Mouse (Mus musculus): ENCODE results near the gene Klhl35. TPM values are rescaled to one million over a fixed set of nuclear protein-coding genes. Genes with fewer than 3 reads are reported as not detected.

The Klhl35 gene
- polyA plus RNA-seq, 1 experiment from 2014 or later, result 0.63 TPM

- Histone ChIP-seq H3K27me3 (ENCODE audit: control insufficient read depth, insufficient read depth, low read length) (no peaks in the 10 kb centered on the region), H3K27ac (ENCODE audit: low read length) (no peak overlapping the region), H3K9ac (ENCODE audit: low read length) (no peak overlapping the region), H3K9me3 (replicated peaks; ENCODE audit: control insufficient read depth, low read length) (no peaks in the 10 kb centered on the region), H3K4me2 (ENCODE audit: low read depth, low read length) (no peak overlapping the region), H3K4me3 (ENCODE audit: low read length) (no peak overlapping the region), H3K4me1 (ENCODE audit: control insufficient read depth, insufficient read depth, low read length) (no peaks in the 10 kb centered on the region), H3K36me3 (ENCODE audit: control insufficient read depth, insufficient read depth) (peaks cover 12% of the 10 kb centered on the region)
- WGBS, result 87% methylated on average over 15 of the region's 15 CpGs
- no peak for ATAC-seq (replicated peaks; ENCODE audit: extremely low read depth, insufficient read depth, low FRiP score)
These were observed 5.7 kb upstream of the Klhl35 start for GRCm38 (mm10) chr7:99459888-99460652.

DNA sequence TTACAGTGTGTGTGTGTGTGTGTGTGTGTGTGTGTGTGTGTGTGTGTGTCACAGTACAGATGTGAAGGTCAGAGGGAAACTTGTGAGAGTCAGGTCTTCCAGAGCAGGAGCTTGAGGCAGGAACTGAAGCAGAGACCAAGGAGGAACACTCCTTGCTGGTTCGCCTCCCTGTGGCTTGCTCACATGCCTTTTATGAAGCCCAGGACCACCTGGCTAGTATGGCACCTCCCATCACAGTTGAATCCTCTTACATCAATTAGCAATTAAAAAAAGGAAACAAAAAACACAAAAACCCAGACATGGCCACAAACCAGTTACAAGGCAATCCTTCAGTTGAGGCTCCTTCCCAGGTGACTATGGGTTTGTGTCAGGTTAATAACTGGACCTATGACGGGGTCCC is 2.7 kb upstream of the Klhl35 start:
- H3K36me3 ChIP-seq (ENCODE audit: control insufficient read depth, insufficient read depth), result peaks cover 12% of the 10 kb centered on the region
- H3K9me3 ChIP-seq (replicated peaks; ENCODE audit: control insufficient read depth, low read length), result no peaks in the 10 kb centered on the region
- no peak for ATAC-seq (replicated peaks; ENCODE audit: extremely low read depth, insufficient read depth, low FRiP score)
- no peaks in the 10 kb centered on the region for H3K27me3 ChIP-seq (ENCODE audit: control insufficient read depth, insufficient read depth, low read length)
- H3K4me3 ChIP-seq (ENCODE audit: low read length), result no peak overlapping the region
- no peak overlapping the region for H3K27ac ChIP-seq (ENCODE audit: low read length)
- 73% methylated on average over 2 of the region's 2 CpGs for WGBS
- peaks cover 24% of the 10 kb centered on the region for H3K4me1 ChIP-seq (ENCODE audit: control insufficient read depth, insufficient read depth, low read length)
- no peak overlapping the region for H3K4me2 ChIP-seq (ENCODE audit: low read depth, low read length)
- H3K9ac ChIP-seq (ENCODE audit: low read length), result no peak overlapping the region

DNA sequence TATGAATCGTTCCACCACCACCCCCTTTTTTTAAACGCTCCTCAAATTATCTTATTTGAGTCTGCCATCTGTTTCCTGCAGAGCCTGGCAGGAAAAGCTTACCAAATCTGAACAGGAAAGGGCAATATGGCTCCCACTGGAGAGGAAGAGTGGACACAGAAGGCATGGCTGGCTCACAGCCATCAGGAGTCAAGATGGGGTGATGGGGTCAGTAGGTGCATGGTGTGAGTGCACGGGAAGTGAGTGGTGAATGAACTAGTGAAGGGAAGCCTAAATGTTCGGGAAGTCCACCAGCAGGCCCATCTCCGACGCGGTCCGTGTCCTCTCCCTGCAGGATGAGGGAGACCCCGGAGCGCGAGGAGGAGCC is 2.1 kb downstream of the Klhl35 start:
- peak; percentile 23 for ATAC-seq (replicated peaks; ENCODE audit: extremely low read depth, insufficient read depth, low FRiP score)
- Histone ChIP-seq H3K4me2 (ENCODE audit: low read depth, low read length) (peak overlapping the region; percentile 72), H3K9ac (ENCODE audit: low read length) (peak overlapping the region; percentile 76), H3K9me3 (replicated peaks; ENCODE audit: control insufficient read depth, low read length) (no peaks in the 10 kb centered on the region), H3K4me3 (ENCODE audit: low read length) (peak overlapping the region; percentile 51), H3K36me3 (ENCODE audit: control insufficient read depth, insufficient read depth) (peaks cover 4% of the 10 kb centered on the region), H3K4me1 (ENCODE audit: control insufficient read depth, insufficient read depth, low read length) (peaks cover 31% of the 10 kb centered on the region), H3K27me3 (ENCODE audit: control insufficient read depth, insufficient read depth, low read length) (no peaks in the 10 kb centered on the region), H3K27ac (ENCODE audit: low read length) (peak overlapping the region; percentile 80)
- 15% methylated on average over 11 of the region's 11 CpGs for WGBS

DNA sequence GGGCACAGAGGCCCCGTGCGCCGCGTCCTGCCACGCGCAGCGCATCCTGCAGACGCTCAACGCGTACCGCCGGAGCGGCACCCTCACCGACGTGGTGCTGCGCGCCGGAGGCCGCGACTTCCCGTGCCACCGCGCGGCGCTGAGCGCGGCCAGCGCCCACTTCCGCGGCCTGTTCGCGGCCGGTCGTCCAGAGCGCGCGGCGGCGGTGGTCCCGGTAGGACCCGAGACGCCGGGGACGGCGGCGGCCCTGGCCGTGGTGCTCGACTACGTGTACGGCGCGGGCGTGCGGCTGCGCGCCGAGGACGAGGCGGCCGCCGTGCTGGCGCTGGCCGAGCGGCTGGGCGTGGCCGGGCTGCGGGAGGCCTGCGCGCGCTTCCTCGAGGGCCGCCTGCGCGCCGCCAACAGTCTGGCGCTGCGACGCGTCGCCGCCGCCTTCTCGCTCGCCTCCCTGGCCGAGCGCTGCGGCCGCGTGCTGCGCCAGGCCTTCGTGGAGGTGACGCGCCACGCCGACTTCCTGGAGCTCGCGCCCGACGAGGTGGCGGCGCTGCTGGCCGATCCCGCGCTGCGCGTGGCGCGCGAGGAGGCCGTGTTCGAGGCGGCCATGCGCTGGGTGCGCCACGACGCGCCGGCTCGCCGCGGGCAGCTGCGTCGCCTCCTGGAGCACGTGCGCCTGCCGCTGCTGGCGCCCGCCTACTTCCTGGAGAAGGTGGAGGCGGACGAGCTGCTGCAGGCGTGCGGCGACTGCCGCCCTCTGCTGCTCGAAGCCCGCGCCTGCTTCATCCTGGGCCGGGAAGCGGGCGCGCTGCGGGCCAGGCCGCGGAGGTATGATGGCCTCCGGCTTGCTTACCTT is 2.7 kb downstream of the Klhl35 start:
- Histone ChIP-seq H3K4me1 (ENCODE audit: control insufficient read depth, insufficient read depth, low read length) (peaks cover 31% of the 10 kb centered on the region), H3K27me3 (ENCODE audit: control insufficient read depth, insufficient read depth, low read length) (no peaks in the 10 kb centered on the region)

DNA sequence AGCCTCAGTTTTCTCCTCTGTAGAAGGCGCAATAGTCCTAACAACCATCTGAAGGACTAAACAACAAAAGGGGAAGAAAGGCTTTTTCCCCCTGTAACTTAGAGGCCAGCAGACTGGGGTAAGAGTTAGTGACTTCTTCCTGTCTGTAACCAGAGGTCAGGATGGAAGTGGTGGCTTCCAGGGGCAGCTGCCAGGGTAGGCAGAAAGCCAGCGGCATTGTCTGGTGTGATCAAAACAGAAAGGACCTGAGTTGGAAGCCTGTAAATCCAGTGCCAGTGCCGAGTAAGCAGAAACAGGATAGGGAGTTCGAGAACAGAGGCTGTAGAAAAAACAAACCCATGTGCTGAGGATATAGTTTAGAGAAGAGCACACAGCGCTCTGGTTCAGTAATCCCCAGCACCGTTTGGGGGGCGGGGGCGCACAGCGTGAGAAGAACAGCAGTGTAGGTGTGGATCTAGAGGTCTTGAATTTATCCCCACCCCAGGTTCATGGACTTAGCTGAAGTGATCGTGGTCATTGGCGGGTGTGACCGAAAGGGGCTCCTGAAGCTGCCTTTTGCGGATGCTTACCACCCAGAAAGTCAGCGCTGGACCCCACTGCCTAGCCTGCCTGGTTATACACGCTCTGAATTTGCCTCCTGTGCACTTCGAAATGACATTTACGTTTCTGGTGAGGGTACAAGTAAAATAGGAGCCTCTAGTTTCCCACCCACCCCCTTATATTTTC is 4.0 kb downstream of the Klhl35 start:
- no peak for ATAC-seq (replicated peaks; ENCODE audit: extremely low read depth, insufficient read depth, low FRiP score)
- 77% methylated on average over 17 of the region's 17 CpGs for WGBS
- Histone ChIP-seq H3K9ac (ENCODE audit: low read length) (no peak overlapping the region), H3K27ac (ENCODE audit: low read length) (peak overlapping the region; percentile 80), H3K9me3 (replicated peaks; ENCODE audit: control insufficient read depth, low read length) (no peaks in the 10 kb centered on the region), H3K4me2 (ENCODE audit: low read depth, low read length) (no peak overlapping the region), H3K4me3 (ENCODE audit: low read length) (no peak overlapping the region), H3K36me3 (ENCODE audit: control insufficient read depth, insufficient read depth) (peaks cover 12% of the 10 kb centered on the region), H3K27me3 (ENCODE audit: control insufficient read depth, insufficient read depth, low read length) (no peaks in the 10 kb centered on the region), H3K4me1 (ENCODE audit: control insufficient read depth, insufficient read depth, low read length) (peaks cover 38% of the 10 kb centered on the region)

More for the DNA sequence above, 2.7 kb downstream of the Klhl35 start:
- H3K9me3 ChIP-seq (replicated peaks; ENCODE audit: control insufficient read depth, low read length), result no peaks in the 10 kb centered on the region
- peak overlapping the region; percentile 76 for H3K9ac ChIP-seq (ENCODE audit: low read length)
- peaks cover 10% of the 10 kb centered on the region for H3K36me3 ChIP-seq (ENCODE audit: control insufficient read depth, insufficient read depth)
- peak overlapping the region; percentile 72 for H3K4me2 ChIP-seq (ENCODE audit: low read depth, low read length)
- 2% methylated on average over 116 of the region's 145 CpGs for WGBS
- H3K4me3 ChIP-seq (ENCODE audit: low read length), result peak overlapping the region; percentile 51
- peak; percentile 73 for ATAC-seq (replicated peaks; ENCODE audit: extremely low read depth, insufficient read depth, low FRiP score)
- H3K27ac ChIP-seq (ENCODE audit: low read length), result peak overlapping the region; percentile 80

DNA sequence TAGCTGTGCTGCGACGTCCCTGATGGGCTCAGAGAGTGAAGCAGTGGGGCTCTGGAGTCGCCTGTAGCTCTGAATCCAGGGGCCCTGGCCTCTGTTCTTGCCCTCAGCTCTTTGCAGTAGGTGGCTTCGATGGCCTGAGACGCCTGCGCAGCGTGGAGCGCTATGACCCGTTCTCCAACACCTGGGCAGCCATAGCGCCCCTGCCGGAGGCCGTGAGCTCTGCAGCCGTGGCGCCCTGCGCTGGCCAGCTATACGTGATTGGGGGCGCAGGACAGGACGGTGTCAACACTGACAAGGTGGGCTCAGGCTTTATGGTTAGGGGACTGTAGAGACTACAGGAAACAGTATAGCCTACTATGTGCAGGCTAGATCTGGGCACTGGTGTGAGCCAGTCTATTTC is 5.8 kb downstream of the Klhl35 start:
- peaks cover 13% of the 10 kb centered on the region for H3K36me3 ChIP-seq (ENCODE audit: control insufficient read depth, insufficient read depth)
- H3K4me2 ChIP-seq (ENCODE audit: low read depth, low read length), result no peak overlapping the region
- H3K4me3 ChIP-seq (ENCODE audit: low read length), result no peak overlapping the region
- H3K4me1 ChIP-seq (ENCODE audit: control insufficient read depth, insufficient read depth, low read length), result peaks cover 30% of the 10 kb centered on the region
- no peaks in the 10 kb centered on the region for H3K9me3 ChIP-seq (replicated peaks; ENCODE audit: control insufficient read depth, low read length)
- H3K9ac ChIP-seq (ENCODE audit: low read length), result no peak overlapping the region
- no peak overlapping the region for H3K27ac ChIP-seq (ENCODE audit: low read length)
- no peak for ATAC-seq (replicated peaks; ENCODE audit: extremely low read depth, insufficient read depth, low FRiP score)
- H3K27me3 ChIP-seq (ENCODE audit: control insufficient read depth, insufficient read depth, low read length), result no peaks in the 10 kb centered on the region
- 69% methylated on average over 18 of the region's 18 CpGs for WGBS

DNA sequence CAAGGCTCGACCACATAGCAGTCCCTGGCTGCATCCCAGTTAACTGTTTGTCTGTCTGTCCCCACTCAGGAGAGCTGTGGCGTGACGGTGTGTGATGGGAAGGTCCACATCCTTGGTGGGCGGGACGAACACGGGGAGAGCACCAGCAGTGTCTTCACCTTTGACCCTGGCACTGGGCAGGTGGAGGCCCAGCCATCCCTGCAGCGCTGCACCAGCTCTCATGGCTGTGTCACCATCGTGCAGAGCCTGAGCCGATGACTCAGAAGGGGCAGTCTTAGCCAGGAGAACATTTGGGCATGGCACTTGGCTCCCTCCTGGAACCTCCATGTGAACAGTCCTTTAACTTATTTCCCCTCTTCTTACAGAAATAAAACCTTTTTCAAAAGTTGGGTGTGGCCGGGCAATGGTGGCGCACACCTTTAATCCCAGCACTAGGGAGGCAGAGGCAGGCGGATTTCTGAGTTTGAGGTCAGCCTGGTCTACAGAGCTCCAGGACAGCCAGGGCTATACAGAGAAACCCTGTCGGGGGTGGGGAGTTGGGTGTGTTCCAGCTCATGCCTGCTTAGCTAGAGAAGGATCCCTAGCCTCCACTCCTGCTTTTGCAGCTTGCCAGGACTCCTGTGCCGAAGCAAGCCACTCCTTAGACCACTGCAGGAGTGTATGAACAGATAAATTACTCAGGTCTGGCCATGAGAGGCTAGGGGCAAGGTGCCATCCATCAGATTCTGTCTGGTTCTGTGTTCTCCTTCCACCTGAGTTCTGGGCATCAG is 8.0 kb downstream of the Klhl35 start:
- Histone ChIP-seq H3K9ac (ENCODE audit: low read length) (no peak overlapping the region), H3K36me3 (ENCODE audit: control insufficient read depth, insufficient read depth) (peaks cover 35% of the 10 kb centered on the region), H3K4me2 (ENCODE audit: low read depth, low read length) (no peak overlapping the region), H3K9me3 (replicated peaks; ENCODE audit: control insufficient read depth, low read length) (no peaks in the 10 kb centered on the region), H3K27ac (ENCODE audit: low read length) (no peak overlapping the region), H3K4me3 (ENCODE audit: low read length) (no peak overlapping the region), H3K27me3 (ENCODE audit: control insufficient read depth, insufficient read depth, low read length) (no peaks in the 10 kb centered on the region), H3K4me1 (ENCODE audit: control insufficient read depth, insufficient read depth, low read length) (peaks cover 13% of the 10 kb centered on the region)
- WGBS, result 77% methylated on average over 14 of the region's 14 CpGs
- no peak for ATAC-seq (replicated peaks; ENCODE audit: extremely low read depth, insufficient read depth, low FRiP score)

- no peak overlapping the region for H3K4me2 ChIP-seq (ENCODE audit: low read depth, low read length)
- peaks cover 12% of the 10 kb centered on the region for H3K4me1 ChIP-seq (ENCODE audit: control insufficient read depth, insufficient read depth, low read length)
- H3K4me3 ChIP-seq (ENCODE audit: low read length), result no peak overlapping the region
- 52% methylated on average over 12 of the region's 12 CpGs for WGBS
- H3K9ac ChIP-seq (ENCODE audit: low read length), result no peak overlapping the region
- H3K36me3 ChIP-seq (ENCODE audit: control insufficient read depth, insufficient read depth), result peaks cover 47% of the 10 kb centered on the region
- no peak; the same call in 1 of the 2 replicates for ATAC-seq (replicated peaks; ENCODE audit: extremely low read depth, insufficient read depth, low FRiP score)
- H3K27ac ChIP-seq (ENCODE audit: low read length), result no peak overlapping the region
- H3K9me3 ChIP-seq (replicated peaks; ENCODE audit: control insufficient read depth, low read length), result no peaks in the 10 kb centered on the region
- no peaks in the 10 kb centered on the region for H3K27me3 ChIP-seq (ENCODE audit: control insufficient read depth, insufficient read depth, low read length)
These were observed 9.2 kb downstream of the Klhl35 start for GRCm38 (mm10) chr7:99474836-99475561.
